Mouse (Mus musculus) stomach, embryonic 15.5 days (tissue): ENCODE data around the gene Aif1. TPM values are rescaled to one million over a fixed set of nuclear protein-coding genes. Genes with fewer than 3 reads are reported as not detected.

ENCODE experiments used
- ATAC-seq: fragments of 200-750 bp; cut with Nextera tagmentation; 2 replicates; pipeline ENCODE4 v1.8.0; 2017; ENCODE audit warnings: low read depth, moderate number of reproducible peaks, moderate TSS enrichment; ENCODE audit not compliant: insufficient read depth, low FRiP score
- H3K27ac ChIP-seq: fragments of 300-500 bp; sonication (generic); 2 replicates; pipeline ENCODE4 v1.5.1; 2015; ENCODE audit warnings: mild to moderate bottlenecking, inconsistent platforms
- H3K27me3 ChIP-seq: fragments of 300-500 bp; sonication (generic); replicated peaks from 2 replicates; pipeline ENCODE4 v1.6.1; 2015; ENCODE audit warnings: inconsistent platforms
- H3K36me3 ChIP-seq: fragments of 300-500 bp; sonication (generic); 2 replicates; pipeline ENCODE4 v1.6.1; 2015; ENCODE audit warnings: inconsistent platforms
- H3K4me1 ChIP-seq: fragments of 300-500 bp; sonication (generic); 2 replicates; pipeline ENCODE4 v1.6.1; 2015; ENCODE audit warnings: inconsistent platforms
- H3K4me2 ChIP-seq: fragments of 300-500 bp; sonication (generic); 2 replicates; pipeline ENCODE4 v1.6.1; 2015; ENCODE audit warnings: mild to moderate bottlenecking, inconsistent platforms
- H3K4me3 ChIP-seq: fragments of 300-500 bp; sonication (generic); replicated peaks from 2 replicates; pipeline ENCODE4 v1.5.1; 2015; ENCODE audit warnings: inconsistent platforms
- H3K9ac ChIP-seq: fragments of 300-500 bp; sonication (generic); 2 replicates; pipeline ENCODE4 v1.6.1; 2015; ENCODE audit warnings: inconsistent platforms
- H3K9me3 ChIP-seq: fragments of 300-500 bp; sonication (generic); 2 replicates; pipeline ENCODE4 v1.6.1; 2016; ENCODE audit warnings: inconsistent platforms
- WGBS: fragments of 180-500 bp; shearing (Covaris S2); methylation state at CpG from one replicate; pipeline ENCODE4 v1.1.7; 2015; 5-methylcytosine and 5-hydroxymethylcytosine counted together
- polyA plus RNA-seq: library from polyadenylated mRNA; unstranded; fragments of >200 nt; fragmentation: Nextera tagmentation; extraction: Ambion mirVana; gene quantifications from 2 replicates; pipeline ENCODE4 v1.2.1, GENCODE M21; 2015

Aif1 gene
- polyA plus RNA-seq, 1 experiment from 2014 or later: 18.7 TPM

DNA sequence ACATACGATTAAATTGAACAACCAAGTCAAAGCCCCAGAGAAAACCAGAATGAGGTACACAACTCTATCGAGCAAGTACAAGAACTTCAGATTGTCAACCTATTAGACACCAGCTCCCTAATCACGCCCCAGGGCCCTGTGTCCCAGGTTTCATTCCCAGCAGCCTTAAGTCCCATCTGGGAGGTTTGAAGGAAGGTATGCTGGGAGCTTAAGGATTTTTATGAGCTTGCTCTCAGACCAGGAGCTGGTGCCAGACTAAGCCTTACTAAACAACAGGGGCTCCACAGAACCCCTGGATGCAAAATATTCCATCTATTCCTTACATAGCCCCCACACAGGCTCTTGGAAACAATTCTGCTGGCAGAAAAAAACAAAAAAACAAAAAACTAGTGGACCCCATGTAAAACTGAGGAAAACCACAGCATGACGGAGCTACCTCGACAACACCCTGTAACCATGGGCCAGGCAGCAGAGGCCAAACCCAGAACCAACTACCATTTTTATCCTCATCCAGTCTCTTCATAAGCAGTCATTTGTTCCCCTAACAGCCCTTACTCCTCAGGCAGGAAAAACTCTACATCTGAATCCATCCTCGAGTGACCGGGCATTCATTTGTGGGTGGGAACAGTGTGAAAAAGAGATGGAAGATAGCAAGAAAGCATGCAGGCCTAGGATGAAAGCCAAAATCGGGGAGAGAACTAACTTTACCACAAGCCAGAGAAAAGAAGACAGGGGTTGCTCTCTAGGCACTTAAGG is 12.4 kb downstream of the Aif1 start:
- peak overlapping the region; percentile 76 for H3K4me2 ChIP-seq
- H3K9me3 ChIP-seq: no peaks in the 10 kb centered on the region
- H3K4me1 ChIP-seq: peaks cover 16% of the 10 kb centered on the region
- 8% methylated on average over 8 of the region's 8 CpGs for WGBS
- peak overlapping the region; percentile 100 for H3K4me3 ChIP-seq
- H3K27me3 ChIP-seq: no peaks in the 10 kb centered on the region
- no peak for ATAC-seq
- peak overlapping the region; percentile 94 for H3K27ac ChIP-seq
- peaks cover 35% of the 10 kb centered on the region for H3K36me3 ChIP-seq
- peak overlapping the region; percentile 100 for H3K9ac ChIP-seq

DNA sequence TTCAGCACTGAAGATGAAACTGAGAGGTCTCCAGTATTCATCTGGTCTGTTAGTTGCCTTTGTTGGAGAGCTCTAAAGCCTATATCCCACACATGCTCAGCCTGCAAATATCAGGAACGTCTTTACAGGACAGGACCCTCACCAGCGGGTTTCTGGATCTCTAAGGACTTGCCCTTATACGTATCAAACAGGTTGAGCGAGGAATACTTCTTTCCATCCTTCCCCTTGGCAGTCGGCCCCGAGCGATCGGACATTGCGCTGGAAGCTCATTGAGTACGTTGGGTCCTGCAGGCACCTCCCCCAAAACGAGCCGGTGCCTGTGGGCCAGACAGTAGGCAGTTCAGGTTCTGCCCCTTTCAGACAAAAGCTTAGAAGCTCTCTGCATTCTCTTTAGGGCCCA is 13.1 kb downstream of the Aif1 start:
- H3K36me3 ChIP-seq: peaks cover 43% of the 10 kb centered on the region
- no peaks in the 10 kb centered on the region for H3K27me3 ChIP-seq
- H3K4me3 ChIP-seq: peak overlapping the region; percentile 100
- peak overlapping the region; percentile 76 for H3K4me2 ChIP-seq
- peak overlapping the region; percentile 0; the same call in 1 of the 2 replicates for H3K27ac ChIP-seq
- WGBS: 32% methylated on average over 12 of the region's 12 CpGs
- peak overlapping the region; percentile 100; the same call in 1 of the 2 replicates for H3K9ac ChIP-seq
- peaks cover 16% of the 10 kb centered on the region for H3K4me1 ChIP-seq
- no peak for ATAC-seq
- no peaks in the 10 kb centered on the region for H3K9me3 ChIP-seq

DNA sequence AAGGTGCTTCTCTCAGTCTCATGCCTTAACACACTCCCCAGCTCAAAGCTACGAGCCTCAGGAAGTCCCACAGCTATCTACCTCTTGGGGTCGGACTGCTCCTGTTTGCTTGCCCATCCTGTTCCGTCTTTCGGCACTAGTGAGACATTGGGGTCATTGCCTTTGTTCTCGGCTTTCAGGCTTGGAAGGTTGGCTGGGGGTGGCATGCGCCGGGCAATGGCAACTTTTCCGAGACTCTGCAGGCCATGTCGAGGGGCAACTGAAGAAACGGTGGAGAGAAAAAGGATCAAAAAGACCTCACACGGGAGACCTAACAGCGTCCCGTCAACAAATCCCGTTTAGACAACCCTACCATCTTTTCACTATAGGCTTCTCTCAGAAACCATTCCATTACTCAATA is 13.7 kb downstream of the Aif1 start:
- H3K4me1 ChIP-seq: peaks cover 16% of the 10 kb centered on the region
- WGBS: 61% methylated on average over 14 of the region's 14 CpGs
- no peak overlapping the region for H3K27ac ChIP-seq
- H3K4me3 ChIP-seq: peak overlapping the region; percentile 100
- ATAC-seq: no peak
- no peaks in the 10 kb centered on the region for H3K9me3 ChIP-seq
- H3K27me3 ChIP-seq: no peaks in the 10 kb centered on the region
- no peak overlapping the region for H3K9ac ChIP-seq
- H3K36me3 ChIP-seq: peaks cover 49% of the 10 kb centered on the region
- H3K4me2 ChIP-seq: peak overlapping the region; percentile 76; the same call in 1 of the 2 replicates

DNA sequence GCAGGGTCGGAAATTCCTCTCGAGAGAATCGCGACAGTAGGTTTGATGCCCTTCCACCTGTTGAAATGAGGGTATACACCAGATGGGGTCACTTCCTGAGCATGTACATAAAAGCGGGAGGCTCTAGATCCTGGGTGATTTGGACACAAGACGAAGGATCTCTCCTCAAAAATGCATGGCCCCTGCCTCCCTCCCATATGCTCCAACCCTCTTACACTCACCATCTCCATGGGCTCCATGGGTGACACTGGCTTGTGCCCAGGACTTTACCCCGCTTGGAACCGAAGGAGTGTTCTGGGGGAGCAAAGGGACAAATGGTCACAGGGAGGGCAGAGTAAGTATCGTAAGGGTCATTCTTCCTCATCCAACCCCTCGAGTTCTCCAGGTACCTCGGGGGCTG is 14.4 kb downstream of the Aif1 start:
- no peak for ATAC-seq
- H3K27me3 ChIP-seq: no peaks in the 10 kb centered on the region
- H3K4me2 ChIP-seq: no peak overlapping the region
- H3K36me3 ChIP-seq: peaks cover 56% of the 10 kb centered on the region
- no peak overlapping the region for H3K9ac ChIP-seq
- H3K9me3 ChIP-seq: no peaks in the 10 kb centered on the region
- no peak overlapping the region for H3K27ac ChIP-seq
- peaks cover 12% of the 10 kb centered on the region for H3K4me1 ChIP-seq
- H3K4me3 ChIP-seq: no peak overlapping the region
- 78% methylated on average over 11 of the region's 11 CpGs for WGBS

DNA sequence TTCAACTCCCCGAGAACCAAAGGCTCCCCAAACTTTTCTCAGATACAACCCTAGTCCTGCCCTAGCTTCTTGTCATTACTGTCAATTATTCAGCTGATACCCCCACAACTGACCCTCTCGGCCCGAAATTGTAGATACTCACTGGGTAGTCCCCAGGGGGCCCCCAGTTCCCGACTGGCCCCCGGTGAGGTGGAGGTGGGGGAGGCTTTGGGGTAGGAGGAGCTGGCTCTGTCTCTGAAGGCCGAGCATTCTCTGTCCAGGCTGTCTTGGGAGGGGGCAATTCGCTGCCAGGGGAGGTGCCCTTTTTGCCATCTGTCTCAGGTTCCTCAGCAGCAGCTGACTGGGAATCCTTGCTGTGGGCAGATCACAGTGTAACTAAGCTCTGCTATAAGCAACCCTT is 16.2 kb downstream of the Aif1 start:
- WGBS: 91% methylated on average over 7 of the region's 7 CpGs

DNA sequence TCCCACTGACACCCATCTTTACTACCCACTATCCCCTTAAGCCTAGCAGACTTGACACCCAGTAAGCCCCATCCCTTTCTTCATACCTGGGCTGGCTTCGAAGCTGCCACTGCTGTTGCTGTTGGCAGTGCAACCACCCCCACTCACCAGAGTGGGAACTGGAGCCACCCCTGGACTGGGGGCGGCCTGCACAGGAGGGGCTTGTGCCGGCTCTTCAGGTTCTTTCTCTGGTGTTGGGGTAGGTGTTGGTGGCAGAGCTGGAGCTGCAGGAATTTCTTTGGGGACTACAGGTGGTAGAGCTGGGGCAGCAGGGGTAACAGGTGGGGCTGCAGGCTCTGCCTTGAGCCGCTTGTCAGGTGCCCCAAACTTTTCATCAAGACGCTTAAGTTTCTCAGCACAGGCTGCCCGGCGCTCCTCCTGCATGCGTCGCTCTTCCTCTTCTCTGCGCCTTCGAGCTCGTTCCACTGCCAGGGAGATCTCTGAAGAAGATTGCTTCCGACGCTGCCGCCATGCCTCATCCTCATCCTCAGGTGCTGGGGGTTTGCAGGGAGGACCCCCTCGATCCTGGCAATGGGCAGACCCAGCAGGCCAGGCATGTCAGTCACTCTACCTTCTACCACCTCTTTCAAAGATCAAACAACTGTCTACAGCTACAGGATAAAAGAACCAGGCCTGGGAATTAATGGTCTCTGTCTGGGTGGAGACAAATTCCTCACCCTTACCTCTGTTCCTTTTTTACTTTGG is 16.8 kb downstream of the Aif1 start:
- no peak overlapping the region for H3K4me3 ChIP-seq
- WGBS: 92% methylated on average over 16 of the region's 16 CpGs

More for the DNA sequence above, 16.2 kb downstream of the Aif1 start:
- no peaks in the 10 kb centered on the region for H3K9me3 ChIP-seq
- no peak for ATAC-seq
- H3K27ac ChIP-seq: no peak overlapping the region
- H3K4me2 ChIP-seq: no peak overlapping the region
- peaks cover 4% of the 10 kb centered on the region for H3K4me1 ChIP-seq
- H3K36me3 ChIP-seq: peaks cover 74% of the 10 kb centered on the region
- H3K9ac ChIP-seq: no peak overlapping the region
- no peaks in the 10 kb centered on the region for H3K27me3 ChIP-seq
- H3K4me3 ChIP-seq: no peak overlapping the region

DNA sequence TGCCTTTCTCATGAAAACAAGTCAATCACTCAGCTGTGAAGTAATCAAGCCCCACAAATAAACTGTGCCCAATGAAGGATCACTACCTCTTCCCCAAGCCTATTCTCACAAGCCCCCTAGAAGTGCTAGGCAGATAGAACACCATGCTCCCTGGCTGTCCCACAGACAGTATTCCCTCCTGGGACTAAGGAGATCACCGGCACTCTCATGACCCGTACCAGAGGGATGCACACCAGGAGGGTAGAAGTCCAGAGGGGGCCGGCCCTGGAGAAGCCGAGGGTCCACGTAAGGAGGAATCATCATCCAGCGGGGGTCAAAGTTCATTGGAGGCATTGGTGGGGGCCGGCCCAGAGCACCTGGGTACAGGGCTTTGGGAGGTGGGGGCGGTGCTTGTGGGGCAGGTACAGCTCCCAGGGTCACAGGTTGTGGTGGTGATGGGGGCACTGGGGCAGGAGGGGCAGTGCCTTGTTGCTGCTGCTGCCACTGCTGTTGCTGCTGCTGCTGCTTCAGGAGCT is 18.1 kb downstream of the Aif1 start:
- Histone ChIP-seq H3K4me1 (peaks cover 4% of the 10 kb centered on the region), H3K27ac (no peak overlapping the region), H3K9ac (no peak overlapping the region), H3K4me3 (no peak overlapping the region), H3K9me3 (no peaks in the 10 kb centered on the region), H3K27me3 (no peaks in the 10 kb centered on the region), H3K4me2 (no peak overlapping the region), H3K36me3 (peaks cover 93% of the 10 kb centered on the region)
- ATAC-seq: no peak
- 90% methylated on average over 8 of the region's 8 CpGs for WGBS

More for the DNA sequence above, 16.8 kb downstream of the Aif1 start:
- H3K36me3 ChIP-seq: peaks cover 80% of the 10 kb centered on the region
- no peaks in the 10 kb centered on the region for H3K27me3 ChIP-seq
- ATAC-seq: no peak
- no peak overlapping the region for H3K27ac ChIP-seq
- peaks cover 4% of the 10 kb centered on the region for H3K4me1 ChIP-seq
- H3K4me2 ChIP-seq: no peak overlapping the region
- no peak overlapping the region for H3K9ac ChIP-seq
- H3K9me3 ChIP-seq: no peaks in the 10 kb centered on the region

DNA sequence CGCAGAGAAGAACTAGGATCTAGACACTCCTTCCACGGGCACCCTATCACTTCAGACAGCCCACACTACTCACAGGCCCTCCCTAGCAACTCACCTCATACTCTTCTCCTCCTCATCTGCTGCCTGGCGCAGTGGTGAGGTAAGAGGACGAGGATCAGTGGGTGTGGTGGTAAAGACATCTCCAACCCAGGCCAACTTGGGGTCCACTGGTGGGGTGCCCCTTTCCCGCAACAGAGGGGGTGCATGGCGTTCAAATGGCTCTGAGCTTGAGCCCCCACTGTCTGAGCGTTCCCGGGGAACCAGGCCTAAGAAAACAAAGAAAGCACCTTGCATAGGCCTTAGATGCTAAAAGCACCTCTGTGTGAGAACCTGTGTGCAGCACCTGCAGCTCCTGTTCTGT is 18.6 kb downstream of the Aif1 start:
- H3K9me3 ChIP-seq: no peaks in the 10 kb centered on the region
- H3K4me1 ChIP-seq: no peaks in the 10 kb centered on the region
- no peak overlapping the region for H3K4me2 ChIP-seq
- no peak overlapping the region for H3K9ac ChIP-seq
- 84% methylated on average over 8 of the region's 8 CpGs for WGBS
- no peak overlapping the region for H3K4me3 ChIP-seq
- peaks cover 98% of the 10 kb centered on the region for H3K36me3 ChIP-seq
- no peak overlapping the region for H3K27ac ChIP-seq
- no peaks in the 10 kb centered on the region for H3K27me3 ChIP-seq
- no peak for ATAC-seq

DNA sequence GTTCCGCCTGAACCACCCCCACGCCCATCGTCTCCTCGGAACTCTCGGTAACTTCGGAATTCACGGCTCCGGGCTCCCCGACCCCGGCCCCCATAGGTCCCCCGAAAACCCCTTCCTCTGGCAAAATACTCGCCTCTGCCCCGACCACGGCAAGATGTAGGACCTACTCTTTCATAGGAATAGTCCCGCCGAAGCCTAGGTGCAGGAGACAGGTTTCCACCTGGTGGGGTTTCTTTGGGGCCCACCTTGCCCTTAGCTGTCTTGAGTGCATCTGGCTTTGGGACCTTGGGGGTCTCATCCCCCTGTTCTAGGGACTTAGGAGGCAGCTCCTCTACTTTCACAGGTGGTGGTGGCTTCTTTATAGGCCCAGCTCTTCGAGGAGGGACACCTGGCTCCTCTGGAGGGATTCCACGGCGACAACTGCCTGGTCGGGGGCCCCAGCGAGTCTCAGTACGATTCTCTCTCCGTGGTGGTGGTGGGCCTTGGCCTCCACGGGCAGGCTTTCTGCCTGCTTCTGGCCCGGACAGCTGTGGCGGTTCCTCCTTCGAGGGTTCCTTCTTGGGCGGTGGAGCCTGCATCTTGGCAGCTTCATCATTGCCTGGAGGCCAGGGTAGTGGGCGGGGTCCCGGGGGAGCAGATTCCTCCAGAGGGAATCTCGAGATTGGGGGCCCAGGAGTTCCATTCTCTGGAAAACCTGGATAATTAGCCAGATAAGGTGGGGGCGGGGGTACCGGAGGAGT is 19.2 kb downstream of the Aif1 start:
- H3K9me3 ChIP-seq: no peaks in the 10 kb centered on the region
- ATAC-seq: no peak
- no peak overlapping the region for H3K9ac ChIP-seq
- peaks cover 97% of the 10 kb centered on the region for H3K36me3 ChIP-seq
- H3K27ac ChIP-seq: no peak overlapping the region
- no peak overlapping the region for H3K4me3 ChIP-seq
- 87% methylated on average over 33 of the region's 33 CpGs for WGBS
- H3K4me2 ChIP-seq: no peak overlapping the region
- H3K27me3 ChIP-seq: no peaks in the 10 kb centered on the region
- no peaks in the 10 kb centered on the region for H3K4me1 ChIP-seq

DNA sequence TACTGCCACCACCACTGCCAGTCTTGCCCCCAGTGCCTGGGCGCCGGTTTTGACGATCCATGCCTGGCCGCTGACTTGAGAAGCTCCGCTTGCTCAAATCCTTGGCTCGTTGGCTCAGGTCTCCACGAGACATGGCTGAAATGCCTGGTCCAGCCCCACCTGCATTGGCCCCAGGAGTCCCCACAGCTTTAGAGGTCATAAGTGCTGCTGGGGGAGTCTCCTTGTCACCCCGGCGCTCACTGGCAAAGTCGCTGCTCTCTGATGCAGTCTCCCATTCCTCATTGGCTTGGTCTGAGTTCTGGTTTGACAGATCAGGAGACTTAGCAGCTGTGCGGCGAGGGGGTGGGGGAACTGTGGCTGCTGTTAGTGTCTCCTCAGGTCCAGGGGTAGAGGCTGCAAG is 20.4 kb downstream of the Aif1 start:
- Histone ChIP-seq H3K4me3 (no peak overlapping the region), H3K9me3 (no peaks in the 10 kb centered on the region), H3K4me2 (no peak overlapping the region), H3K27me3 (no peaks in the 10 kb centered on the region), H3K27ac (no peak overlapping the region), H3K9ac (no peak overlapping the region), H3K36me3 (peaks cover 96% of the 10 kb centered on the region), H3K4me1 (no peaks in the 10 kb centered on the region)
- no peak for ATAC-seq
- 85% methylated on average over 12 of the region's 12 CpGs for WGBS

DNA sequence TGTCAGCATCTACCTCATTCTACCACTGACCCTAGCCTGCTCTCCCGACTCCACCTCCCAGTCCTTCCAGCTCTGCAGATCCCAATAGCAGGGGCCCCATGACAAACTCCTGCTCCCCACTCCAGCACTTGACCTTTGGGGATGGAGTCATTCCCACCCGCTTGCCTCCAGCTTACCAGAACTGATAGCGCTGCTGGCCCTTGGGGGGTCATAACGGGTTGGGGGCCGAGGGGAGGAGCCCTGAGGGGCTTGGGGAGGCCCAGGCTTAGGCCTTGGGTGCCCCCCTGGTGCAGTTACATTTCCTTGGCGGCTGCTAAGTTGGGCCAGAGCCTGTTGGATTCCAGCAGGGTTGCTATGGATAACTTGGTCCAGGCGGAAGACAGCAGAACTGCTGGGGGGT is 21.3 kb downstream of the Aif1 start:
- H3K27ac ChIP-seq: no peak overlapping the region
- H3K4me2 ChIP-seq: no peak overlapping the region
- peaks cover 96% of the 10 kb centered on the region for H3K36me3 ChIP-seq
- no peaks in the 10 kb centered on the region for H3K27me3 ChIP-seq
- H3K9ac ChIP-seq: no peak overlapping the region
- WGBS: 79% methylated on average over 7 of the region's 7 CpGs
- no peaks in the 10 kb centered on the region for H3K4me1 ChIP-seq
- H3K9me3 ChIP-seq: no peaks in the 10 kb centered on the region
- no peak for ATAC-seq
- H3K4me3 ChIP-seq: no peak overlapping the region
